Mouse (Mus musculus) lung, embryonic 15.5 days (tissue): ENCODE measurements around the gene Aaed1. TPM values are rescaled to one million over a fixed set of nuclear protein-coding genes. Genes with fewer than 3 reads are reported as not detected.

ENCODE experiments used
- ATAC-seq: fragments of 200-750 bp; cut with Nextera tagmentation; 2 replicates; pipeline ENCODE4 v1.8.0; 2017; ENCODE audit warnings: moderate number of reproducible peaks, borderline replicate concordance; ENCODE audit not compliant: low FRiP score, low TSS enrichment; ENCODE audit errors: extremely low read depth
- H3K27ac ChIP-seq: fragments of 300-500 bp; sonication (generic); 2 replicates; pipeline ENCODE4 v1.5.1; 2015; ENCODE audit warnings: moderate library complexity, mild to moderate bottlenecking, inconsistent platforms
- H3K27me3 ChIP-seq: fragments of 300-500 bp; sonication (generic); 2 replicates; pipeline ENCODE4 v1.6.1; 2015; ENCODE audit warnings: inconsistent platforms
- H3K36me3 ChIP-seq: fragments of 300-500 bp; sonication (generic); 2 replicates; pipeline ENCODE4 v1.6.1; 2015; ENCODE audit warnings: inconsistent platforms
- H3K4me1 ChIP-seq: fragments of 300-500 bp; sonication (generic); 2 replicates; pipeline ENCODE4 v1.6.1; 2015; ENCODE audit warnings: inconsistent platforms
- H3K4me2 ChIP-seq: fragments of 300-500 bp; sonication (generic); 2 replicates; pipeline ENCODE4 v1.6.1; 2015; ENCODE audit warnings: inconsistent platforms, mild to moderate bottlenecking, moderate library complexity
- H3K4me3 ChIP-seq: fragments of 300-500 bp; sonication (generic); 2 replicates; pipeline ENCODE4 v1.5.1; 2015; ENCODE audit warnings: mild to moderate bottlenecking, inconsistent platforms
- H3K9ac ChIP-seq: fragments of 300-500 bp; sonication (generic); 2 replicates; pipeline ENCODE4 v1.6.1; 2015; ENCODE audit warnings: inconsistent platforms
- H3K9me3 ChIP-seq: fragments of 300-500 bp; sonication (generic); 2 replicates; pipeline ENCODE4 v1.6.1; 2016; ENCODE audit warnings: inconsistent platforms
- WGBS: fragments of 180-500 bp; shearing (Covaris S2); methylation state at CpG from one replicate; pipeline ENCODE4 v1.1.7; 2015; 5-methylcytosine and 5-hydroxymethylcytosine counted together
- polyA plus RNA-seq: library from polyadenylated mRNA; unstranded; fragments of >200 nt; fragmentation: Nextera tagmentation; extraction: Ambion mirVana; gene quantifications from 2 replicates; pipeline ENCODE4 v1.2.1, GENCODE M21; 2015

Aaed1 gene
- polyA plus RNA-seq, 1 experiment from 2014 or later: 60.2 TPM

GRCm38 (mm10) chr13:64225738-64226137, 86.8 kb downstream of the Aaed1 start:
- Histone ChIP-seq H3K9ac (no peak overlapping the region), H3K36me3 (no peaks in the 10 kb centered on the region), H3K4me2 (no peak overlapping the region), H3K4me1 (no peaks in the 10 kb centered on the region), H3K9me3 (no peaks in the 10 kb centered on the region), H3K27me3 (no peaks in the 10 kb centered on the region), H3K27ac (no peak overlapping the region), H3K4me3 (no peak overlapping the region)
- WGBS: 40% methylated on average over 3 of the region's 3 CpGs
- no peak for ATAC-seq

Other genes with a start within 250 kb of the Aaed1 start
- not detected in 2 replicates for gene Hsd17b3, start 223.5 kb downstream of the Aaed1 start, polyA plus RNA-seq
- 4.7 and 4.8 TPM in 2 replicates for gene Slc35d2, start 183.3 kb downstream of the Aaed1 start, polyA plus RNA-seq
- gene Zfp367, start 159.5 kb downstream of the Aaed1 start, polyA plus RNA-seq: 27.4 and 28.1 TPM in 2 replicates
- 22.2 and 24.7 TPM in 2 replicates for gene Habp4, start 150.9 kb downstream of the Aaed1 start, polyA plus RNA-seq
- gene Cdc14b, start 37.4 kb downstream of the Aaed1 start, polyA plus RNA-seq: 12.4 and 13.5 TPM in 2 replicates
- 165 and 203 TPM in 2 replicates for gene Ctsl, start 58.2 kb upstream of the Aaed1 start, polyA plus RNA-seq
- gene Cdk20, start 119.6 kb upstream of the Aaed1 start, polyA plus RNA-seq: 8.4 and 11.1 TPM in 2 replicates
- gene Fam240b, start 185.1 kb upstream of the Aaed1 start, polyA plus RNA-seq: not detected in 2 replicates